In genomic region chr8:126736441-126736962, GRCm38 (mm10) we compare ENCODE assay signal across 8 mouse cellular contexts.
DNase-seq lines count a peak whose midpoint lies in the region; ATAC-seq lines count a peak whose summit lies in the region.

No protein-coding gene starts in this region.

- H3K9me3 ChIP-seq in forebrain, embryonic 10.5 days = no peaks in the 10 kb centered on the region
- H3K9me3 ChIP-seq in heart, embryonic 15.5 days (replicated peaks) = no peaks in the 10 kb centered on the region
- no peaks in the 10 kb centered on the region for H3K9me3 ChIP-seq in liver, embryonic 16.5 days (replicated peaks; ENCODE audit: control insufficient read depth, low read length)
- no peaks in the 10 kb centered on the region for H3K9me3 ChIP-seq in neural tube, embryonic 14.5 days (ENCODE audit: control insufficient read depth, low read length)

- H3K36me3 ChIP-seq in forebrain, embryonic 10.5 days (replicated peaks) = no peaks in the 10 kb centered on the region
- H3K36me3 ChIP-seq in heart, embryonic 15.5 days = no peaks in the 10 kb centered on the region
- no peaks in the 10 kb centered on the region for H3K36me3 ChIP-seq in liver, embryonic 16.5 days (ENCODE audit: control insufficient read depth, insufficient read depth)
- H3K36me3 ChIP-seq in neural tube, embryonic 14.5 days (ENCODE audit: control insufficient read depth, insufficient read depth, low read length) = no peaks in the 10 kb centered on the region

- H3K27me3 ChIP-seq in forebrain, embryonic 10.5 days (ENCODE audit: poor library complexity, severe bottlenecking) = no peaks in the 10 kb centered on the region; the same call in 1 of the 2 replicates
- H3K27me3 ChIP-seq in heart, embryonic 15.5 days = no peaks in the 10 kb centered on the region
- H3K27me3 ChIP-seq in liver, embryonic 16.5 days (ENCODE audit: control insufficient read depth, insufficient read depth, low read depth, low read length) = no peaks in the 10 kb centered on the region
- H3K27me3 ChIP-seq in neural tube, embryonic 14.5 days (ENCODE audit: control insufficient read depth, insufficient read depth, low read length) = no peaks in the 10 kb centered on the region

- DNase-seq in gastrocnemius, adult 18-20 months (ENCODE audit: low spot score) = peak; percentile 92
- no peak for DNase-seq in gastrocnemius, postnatal 10 days
- DNase-seq in forebrain, embryonic 10.5 days (ENCODE audit: extremely low spot score, low spot score) = no peak
- DNase-seq in kidney, postnatal 25 days = peak; percentile 78 to 95
- no peak for DNase-seq in spleen, adult 18-20 months

- WGBS in forebrain, embryonic 10.5 days = 41% methylated on average over 10 of the region's 10 CpGs
- 10% methylated on average over 10 of the region's 10 CpGs for WGBS in heart, embryonic 15.5 days
- WGBS in liver, embryonic 16.5 days (ENCODE audit: insufficient replicate concordance) = 45% methylated on average over 10 of the region's 10 CpGs
- 11% methylated on average over 10 of the region's 10 CpGs for WGBS in neural tube, embryonic 14.5 days

- no peak overlapping the region for H3K4me3 ChIP-seq in forebrain, embryonic 10.5 days
- 0 out of 2 replicates have a peak overlapping the region, but pooled peaks have one; percentile 3 for H3K4me3 ChIP-seq in heart, embryonic 15.5 days
- no peak overlapping the region for H3K4me3 ChIP-seq in liver, embryonic 16.5 days (ENCODE audit: low read depth, low read length)
- no peak overlapping the region for H3K4me3 ChIP-seq in neural tube, embryonic 14.5 days (ENCODE audit: low read depth, low read length)

- peak overlapping the region; percentile 39; the same call in 1 of the 2 replicates for H3K9ac ChIP-seq in heart, embryonic 15.5 days
- peak overlapping the region; percentile 45; the same call in 1 of the 2 replicates for H3K9ac ChIP-seq in liver, embryonic 16.5 days (ENCODE audit: low read depth, low read length)
- no peak overlapping the region for H3K9ac ChIP-seq in neural tube, embryonic 14.5 days (replicated peaks; ENCODE audit: low read depth, low read length)

- peak overlapping the region; percentile 75 for H3K27ac ChIP-seq in forebrain, embryonic 10.5 days
- peak overlapping the region; percentile 99 for H3K27ac ChIP-seq in heart, embryonic 15.5 days
- H3K27ac ChIP-seq in liver, embryonic 16.5 days (ENCODE audit: low read length) = peak overlapping the region; percentile 93
- H3K27ac ChIP-seq in neural tube, embryonic 14.5 days (ENCODE audit: low read depth, low read length) = peak overlapping the region; percentile 68; the same call in 1 of the 2 replicates

- peaks cover 53% of the 10 kb centered on the region for H3K4me1 ChIP-seq in forebrain, embryonic 10.5 days
- peaks cover 27% of the 10 kb centered on the region for H3K4me1 ChIP-seq in heart, embryonic 15.5 days (replicated peaks)
- H3K4me1 ChIP-seq in liver, embryonic 16.5 days (ENCODE audit: control insufficient read depth, low read depth, low read length) = peaks cover 12% of the 10 kb centered on the region
- peaks cover 26% of the 10 kb centered on the region for H3K4me1 ChIP-seq in neural tube, embryonic 14.5 days (ENCODE audit: control insufficient read depth, insufficient read depth, low read length)

- peak; percentile 81 for ATAC-seq in heart, embryonic 15.5 days (replicated peaks; ENCODE audit: insufficient number of reproducible peaks, insufficient read depth, low FRiP score, low read depth)
- ATAC-seq in liver, embryonic 16.5 days (ENCODE audit: low read depth) = peak; percentile 74
- peak; percentile 45; the same call in 1 of the 2 replicates for ATAC-seq in neural tube, embryonic 14.5 days (ENCODE audit: low read depth)

- H3K4me2 ChIP-seq in heart, embryonic 15.5 days = peak overlapping the region; percentile 41
- no peak overlapping the region for H3K4me2 ChIP-seq in liver, embryonic 16.5 days (ENCODE audit: low read depth, low read length)
- no peak overlapping the region for H3K4me2 ChIP-seq in neural tube, embryonic 14.5 days (ENCODE audit: low read depth, low read length)

Comparison
In these comparisons a context has a peak if more than half of its experiments do, and no peak if none do; other contexts are left out.
1. DNase-seq: peak in gastrocnemius, adult 18-20 months (single experiment) and kidney, postnatal 25 days (2 of 2); none in gastrocnemius, postnatal 10 days (single experiment), forebrain, embryonic 10.5 days (single experiment) and spleen, adult 18-20 months (0 of 2).
2. Peak in every context shown above with its lines, with median percentiles within 50 percentile points of each other: H3K27ac ChIP-seq and ATAC-seq.